Mouse (Mus musculus): Measurements from ENCODE around the gene Cox10. TPM values are rescaled to one million over a fixed set of nuclear protein-coding genes. Genes with fewer than 3 reads are reported as not detected.

Cox10 gene
- total and polyA plus RNA-seq, 3 experiments: 21.2 to 28.1 (median 26.3) TPM

DNA sequence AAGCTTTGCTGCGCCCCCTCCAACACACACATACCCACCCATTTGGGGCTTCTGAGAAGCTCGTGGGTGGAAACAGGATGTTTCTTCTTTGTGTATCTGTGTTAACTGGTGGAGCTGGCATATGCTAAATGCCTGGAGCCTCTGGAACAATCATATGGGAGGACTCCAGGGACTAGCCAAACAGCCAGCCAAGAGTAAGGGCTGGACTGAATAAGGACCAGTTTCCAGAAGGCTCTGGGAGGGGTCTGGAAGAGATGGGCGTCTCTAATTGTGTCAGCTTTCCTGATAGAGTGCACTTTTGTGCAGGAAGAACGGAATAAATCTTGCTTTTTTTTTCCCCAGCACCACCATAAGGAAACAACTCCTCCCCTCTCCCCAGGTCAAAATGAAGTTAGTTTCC is 165.3 kb downstream of the Cox10 start:
- DNase-seq: no peak

Other genes with a start within 250 kb of the Cox10 start
- 1 to 10 TPM; 1.7 to 1.8 TPM for gene Hs3st3b1, start 157.2 kb downstream of the Cox10 start, total RNA-seq (2021)
- 4.1 and 4.8 TPM in 2 replicates for gene Hs3st3b1, start 157.2 kb downstream of the Cox10 start, polyA plus RNA-seq (2012; rRNA removed)

Data from adrenal gland, adult 2 months (tissue).